Mouse (Mus musculus): Measurements from ENCODE around the gene Esrp2. TPM values are rescaled to one million over a fixed set of nuclear protein-coding genes. Genes with fewer than 3 reads are reported as not detected.

Esrp2 gene
- total RNA-seq, 2 experiments from 2014 or later, result 0.61 to 1.5 TPM

DNA sequence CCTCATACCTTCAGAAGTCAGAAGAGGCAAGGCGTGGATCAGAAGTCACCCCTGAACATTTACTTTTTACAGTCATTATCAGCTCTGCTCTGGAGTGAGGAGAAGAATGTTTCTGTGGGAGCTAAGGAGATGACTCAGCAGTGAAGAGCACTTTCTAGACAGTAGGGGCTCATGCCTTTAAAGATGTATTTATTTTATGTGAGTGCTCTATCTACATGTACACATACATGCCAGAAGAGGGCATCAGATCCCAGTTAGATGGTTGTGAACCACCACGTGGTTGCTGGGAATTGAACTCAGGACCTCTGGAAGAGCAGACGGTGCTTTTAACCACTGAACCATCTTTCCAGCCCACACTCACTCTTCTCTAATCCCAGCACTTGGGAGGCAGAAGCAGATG is 9.7 kb downstream of the Esrp2 start:
- no peak for DNase-seq (ENCODE audit: low spot score in 2 of 2)

GRCm38 (mm10) chr8:106126055-106126454 is 10.7 kb downstream of the Esrp2 start:
- DNase-seq (ENCODE audit: low spot score in 2 of 2), result no peak

- no peak for DNase-seq (ENCODE audit: low spot score in 2 of 2)
These were observed 13.3 kb downstream of the Esrp2 start for GRCm38 (mm10) chr8:106123443-106123842.

- DNase-seq (ENCODE audit: low spot score in 2 of 2), result peak in 1 of 2 experiments; percentile 12
These were observed 20.9 kb downstream of the Esrp2 start for GRCm38 (mm10) chr8:106115897-106116296.

DNA sequence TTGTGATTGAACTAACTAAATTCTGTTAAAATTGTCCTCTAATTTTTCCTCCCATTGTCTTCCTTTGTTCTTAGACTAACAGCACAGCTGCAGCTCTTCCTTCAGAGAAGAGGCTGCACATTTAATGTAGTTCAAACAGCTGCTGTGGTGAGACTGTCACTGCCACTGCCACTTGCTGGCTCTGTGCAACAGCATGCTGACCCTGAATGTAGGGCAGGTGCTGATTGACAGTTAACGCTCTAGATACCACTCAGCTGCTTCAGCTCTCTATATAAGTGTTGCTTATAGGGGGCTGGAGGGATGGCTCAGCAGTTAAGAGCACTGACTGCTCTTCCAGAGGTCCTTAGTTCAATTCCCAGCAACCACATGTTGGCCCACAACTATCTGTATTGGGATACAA is 24.3 kb downstream of the Esrp2 start:
- DNase-seq (ENCODE audit: low spot score in 2 of 2), result no peak

DNA sequence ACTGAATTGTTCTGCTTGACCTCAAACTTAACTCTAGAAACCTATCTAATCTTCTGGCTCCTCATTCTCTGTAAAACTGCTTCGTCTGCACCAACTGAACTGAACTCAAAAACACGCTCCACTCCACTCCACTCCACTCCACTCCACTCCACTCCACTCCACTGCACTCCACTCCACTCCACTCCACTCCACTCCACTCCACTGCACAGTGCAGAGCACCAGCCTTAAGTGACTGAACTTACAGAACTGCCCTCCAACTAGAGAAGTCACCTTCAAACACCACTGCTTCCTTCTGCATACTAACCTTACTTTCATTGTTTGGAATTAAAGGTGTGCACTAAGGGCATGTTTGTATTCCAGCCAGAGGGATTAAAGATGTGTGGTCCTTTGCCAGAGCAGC is 24.7 kb downstream of the Esrp2 start:
- no peak for DNase-seq (ENCODE audit: low spot score in 2 of 2)

DNA sequence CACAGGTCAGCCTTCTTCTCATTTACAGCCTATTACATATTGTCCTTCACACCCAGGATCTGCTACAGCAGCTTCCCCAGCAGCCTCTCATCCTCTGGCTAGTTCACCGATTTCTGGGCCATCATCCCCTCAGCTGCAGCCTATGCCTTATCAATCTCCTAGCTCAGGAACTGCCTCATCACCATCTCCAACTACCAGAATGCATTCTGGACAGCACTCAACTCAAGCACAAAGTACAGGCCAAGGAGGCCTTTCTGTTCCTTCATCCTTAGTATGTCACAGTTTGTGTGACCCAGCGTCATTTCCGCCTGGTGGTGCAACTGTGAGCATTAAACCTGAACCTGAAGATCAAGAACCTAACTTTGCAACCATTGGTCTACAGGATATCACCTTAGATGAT is 28.0 kb downstream of the Esrp2 start:
- peak in 1 of 2 experiments; percentile 14 for DNase-seq (ENCODE audit: low spot score in 2 of 2)

DNA sequence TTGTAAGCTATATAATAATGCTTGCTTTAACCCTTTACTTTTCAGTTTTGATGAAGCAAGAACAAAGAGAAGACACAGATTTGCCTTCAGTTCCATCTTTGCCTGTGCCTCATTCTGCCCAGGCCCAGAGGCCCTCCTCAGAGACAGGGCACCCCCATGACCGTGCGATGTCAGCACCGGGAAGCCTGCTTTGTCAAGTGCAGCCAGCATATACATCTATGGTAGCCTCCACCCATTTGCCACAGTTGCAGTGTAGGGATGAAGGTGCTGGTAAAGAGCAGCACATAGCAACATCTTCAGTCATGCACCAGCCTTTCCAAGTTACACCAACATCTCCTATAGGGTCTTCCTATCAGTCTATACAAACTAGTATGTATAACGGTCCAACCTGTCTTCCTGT is 28.7 kb downstream of the Esrp2 start:
- DNase-seq (ENCODE audit: low spot score in 2 of 2), result peak; percentile 9 to 42

DNA sequence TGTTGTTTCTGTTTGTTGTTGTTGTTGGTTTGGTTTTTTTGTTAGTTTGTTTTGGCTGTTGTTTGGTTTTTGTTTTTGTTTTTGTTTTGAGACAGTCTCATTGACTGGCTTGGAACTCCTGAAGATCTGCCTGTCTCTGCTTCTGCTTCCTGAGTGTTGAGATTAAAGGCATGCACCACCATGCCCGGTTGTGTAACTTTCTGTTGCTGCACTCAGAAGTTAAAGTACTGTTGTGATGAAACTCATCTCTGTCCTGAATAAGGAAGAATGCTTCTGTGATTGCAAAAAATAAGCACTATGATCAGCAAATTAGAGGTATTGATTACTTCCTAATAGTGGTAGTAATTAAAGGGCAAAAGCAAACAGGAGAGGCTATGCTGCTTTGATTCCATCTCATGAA is 30.6 kb downstream of the Esrp2 start:
- DNase-seq (ENCODE audit: low spot score in 2 of 2), result no peak

DNA sequence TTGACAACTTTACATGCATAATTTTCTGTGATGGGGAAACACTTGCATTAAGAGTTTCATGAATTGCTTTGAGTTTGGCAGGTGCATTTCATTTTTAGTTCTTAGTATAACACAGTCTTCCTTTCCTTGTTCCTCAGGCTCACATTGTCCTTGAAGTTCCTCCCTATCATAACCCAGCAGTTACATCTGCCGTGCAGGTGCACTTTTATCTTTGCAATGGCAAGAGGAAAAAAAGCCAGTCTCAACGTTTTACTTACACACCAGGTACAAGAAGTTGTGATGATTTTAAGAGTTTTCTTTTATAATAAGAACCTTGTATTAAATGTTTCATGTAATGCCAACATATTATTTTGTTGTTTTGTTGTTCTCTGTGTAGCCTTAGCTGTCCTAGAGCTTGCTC is 32.9 kb downstream of the Esrp2 start:
- no peak for DNase-seq (ENCODE audit: low spot score in 2 of 2)

DNA sequence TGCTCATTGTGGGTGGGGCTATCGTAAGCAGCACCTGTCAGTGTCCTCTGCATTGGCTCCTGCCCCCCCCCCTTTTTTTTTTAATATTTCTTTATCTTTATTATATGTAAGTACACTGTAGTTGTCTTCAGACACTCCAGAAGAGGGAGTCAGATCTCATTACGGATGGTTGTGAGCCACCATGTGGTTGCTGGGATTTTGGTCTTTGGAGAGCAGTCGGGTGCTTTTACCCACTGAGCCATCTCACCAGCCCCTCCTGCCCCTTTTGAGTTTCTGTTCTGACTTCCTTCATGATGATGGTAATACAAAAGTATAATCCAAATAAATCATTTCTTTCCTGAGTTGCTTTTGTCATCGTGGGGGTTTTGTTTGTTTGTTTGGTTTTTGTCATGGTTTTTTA is 34.5 kb downstream of the Esrp2 start:
- DNase-seq (ENCODE audit: low spot score in 2 of 2), result no peak

Other genes with a start within 250 kb of the Esrp2 start
- 1 to 10 TPM; 1.3 to 1.6 TPM for gene Nrn1l, start 243.4 kb downstream of the Esrp2 start, total RNA-seq (2021)
- gene Pskh1, start 236.5 kb downstream of the Esrp2 start, total RNA-seq (2021), result 10 to 100 TPM; 25.8 to 30.0 TPM
- under 1 TPM in 1 of 2 experiments, not detected in 1; 0.93 TPM for gene Ctrl, start 203.1 kb downstream of the Esrp2 start, total RNA-seq (2021)
- gene Psmb10, start 198.5 kb downstream of the Esrp2 start, total RNA-seq (2021), result 10 to 100 TPM; 78.7 to 84.1 TPM
- 1 to 10 TPM in 1 of 2 experiments, under 1 TPM in 1; 0.51 to 1.8 TPM for gene Lcat, start 193.6 kb downstream of the Esrp2 start, total RNA-seq (2021)
- 10 to 100 TPM; 45.4 to 56.9 TPM for gene Slc12a4, start 170.9 kb downstream of the Esrp2 start, total RNA-seq (2021)
- not detected for gene Dpep3, start 157.5 kb downstream of the Esrp2 start, total RNA-seq (2021)
- gene Dus2, start 145.6 kb downstream of the Esrp2 start, total RNA-seq (2021), result 10 to 100 TPM; 14.2 to 21.2 TPM
- gene Dpep2nb, start 131.0 kb downstream of the Esrp2 start, total RNA-seq (2021), result not detected
- gene Ddx28, start 125.1 kb downstream of the Esrp2 start, total RNA-seq (2021), result 10 to 100 TPM; 16.4 to 16.9 TPM
- gene Nfatc3, start 78.1 kb downstream of the Esrp2 start, total RNA-seq (2021), result 10 to 100 TPM; 34.5 to 50.9 TPM
- gene Pla2g15, start 13.4 kb upstream of the Esrp2 start, total RNA-seq (2021), result 10 to 100 TPM; 19.8 to 28.8 TPM
- 10 to 100 TPM; 21.5 to 28.0 TPM for gene Slc7a6, start 31.9 kb upstream of the Esrp2 start, total RNA-seq (2021)
- 10 to 100 TPM; 24.1 to 25.4 TPM for gene Slc7a6os, start 74.0 kb upstream of the Esrp2 start, total RNA-seq (2021)
- 10 to 100 TPM; 22.9 to 26.6 TPM for gene Prmt7, start 74.0 kb upstream of the Esrp2 start, total RNA-seq (2021)
- gene Smpd3, start 201.0 kb upstream of the Esrp2 start, total RNA-seq (2021), result 10 to 100 TPM in 1 of 2 experiments, 1 to 10 TPM in 1; 6.8 to 11.3 TPM